Mouse (Mus musculus): ENCODE measurements at regions not wholly inside any gene's neighbourhood (a gene's known extent, or its start where the extent isn't known, plus 50 kb on each side); places are given as distances from the start of the nearest gene placed in this dataset.

- no peak for DNase-seq
Observed at GRCm38 (mm10) chr1:186435336-186435972, 270.3 kb downstream of the Tgfb2 start.

- no peak for DNase-seq
Observed at GRCm38 (mm10) chr1:186434782-186435181, 271.0 kb downstream of the Tgfb2 start.

- DNase-seq, result no peak
Observed at GRCm38 (mm10) chr1:186434007-186434406, 271.8 kb downstream of the Tgfb2 start.

- DNase-seq, result no peak
Observed at GRCm38 (mm10) chr1:186433169-186433665, 272.6 kb downstream of the Tgfb2 start.

GRCm38 (mm10) chr1:186425421-186425820 lies 280.4 kb downstream of the Tgfb2 start:
- no peak for DNase-seq

- DNase-seq, result no peak
Observed at GRCm38 (mm10) chr1:186424084-186424483, 281.7 kb downstream of the Tgfb2 start.

- no peak for DNase-seq
Observed at GRCm38 (mm10) chr1:186417101-186417500, 288.7 kb downstream of the Tgfb2 start.

GRCm38 (mm10) chr1:186415321-186415720 lies 290.5 kb downstream of the Tgfb2 start:
- DNase-seq, result no peak

GRCm38 (mm10) chr1:186413886-186414245 lies 291.9 kb downstream of the Tgfb2 start:
- DNase-seq, result no peak

GRCm38 (mm10) chr1:186413064-186413885 lies 292.5 kb downstream of the Tgfb2 start:
- DNase-seq, result no peak

- DNase-seq, result no peak
Observed at GRCm38 (mm10) chr1:186412296-186412695, 293.5 kb downstream of the Tgfb2 start.

GRCm38 (mm10) chr1:186408986-186409441 lies 291.9 kb upstream of the Lyplal1 start:
- DNase-seq, result no peak

- DNase-seq, result no peak
Observed at GRCm38 (mm10) chr1:186407656-186408055, 290.5 kb upstream of the Lyplal1 start.

GRCm38 (mm10) chr1:186405693-186406092 lies 288.6 kb upstream of the Lyplal1 start:
- DNase-seq, result no peak

- no peak for DNase-seq
Observed at GRCm38 (mm10) chr1:186399762-186400161, 282.7 kb upstream of the Lyplal1 start.

GRCm38 (mm10) chr1:186393005-186393404 lies 275.9 kb upstream of the Lyplal1 start:
- DNase-seq, result no peak

GRCm38 (mm10) chr1:186384440-186384839 lies 267.3 kb upstream of the Lyplal1 start:
- DNase-seq, result no peak

- no peak for DNase-seq
Observed at GRCm38 (mm10) chr1:186383453-186383852, 266.3 kb upstream of the Lyplal1 start.

- no peak for DNase-seq
Observed at GRCm38 (mm10) chr1:186383006-186383405, 265.9 kb upstream of the Lyplal1 start.

GRCm38 (mm10) chr1:186379938-186380847 lies 263.1 kb upstream of the Lyplal1 start:
- DNase-seq, result no peak

GRCm38 (mm10) chr1:186376906-186377623 lies 260.0 kb upstream of the Lyplal1 start:
- DNase-seq, result no peak

- DNase-seq, result no peak
Observed at GRCm38 (mm10) chr1:186374009-186374649, 257.0 kb upstream of the Lyplal1 start.

Data from thymus, postnatal 14 days (tissue).